Mouse (Mus musculus) forebrain, embryonic 16.5 days (tissue): ENCODE results near the gene Nfam1. TPM values are rescaled to one million over a fixed set of nuclear protein-coding genes. Genes with fewer than 3 reads are reported as not detected.

ENCODE experiments used
- ATAC-seq: fragments of 200-750 bp; cut with Nextera tagmentation; 2 replicates; pipeline ENCODE4 v1.8.0; 2017; ENCODE audit warnings: mild to moderate bottlenecking, moderate library complexity
- H3K27ac ChIP-seq: fragments of 300-500 bp; sonication (generic); 2 replicates; pipeline ENCODE4 v1.5.1; 2014; ENCODE audit warnings: low read length, control low read depth
- H3K27me3 ChIP-seq: fragments of 300-500 bp; sonication (generic); replicated peaks from 2 replicates; pipeline ENCODE4 v1.6.1; 2014; ENCODE audit warnings: low read length; ENCODE audit not compliant: control insufficient read depth, insufficient read depth
- H3K36me3 ChIP-seq: fragments of 300-500 bp; sonication (generic); 2 replicates; pipeline ENCODE4 v1.6.1; 2014; ENCODE audit not compliant: control insufficient read depth, insufficient read depth
- H3K4me1 ChIP-seq: fragments of 300-500 bp; sonication (generic); replicated peaks from 2 replicates; pipeline ENCODE4 v1.6.1; 2014; ENCODE audit warnings: low read length; ENCODE audit not compliant: control insufficient read depth, insufficient read depth
- H3K4me2 ChIP-seq: fragments of 300-500 bp; sonication (generic); 2 replicates; pipeline ENCODE4 v1.6.1; 2014; ENCODE audit warnings: mild to moderate bottlenecking, low read length, control low read depth
- H3K4me3 ChIP-seq: fragments of 300-500 bp; sonication (generic); replicated peaks from 2 replicates; pipeline ENCODE4 v1.5.1; 2014; ENCODE audit warnings: mild to moderate bottlenecking, low read length, control low read depth
- H3K9ac ChIP-seq: fragments of 300-500 bp; sonication (generic); replicated peaks from 2 replicates; pipeline ENCODE4 v1.6.1; 2014; ENCODE audit warnings: low read depth, low read length, control low read depth
- H3K9me3 ChIP-seq: fragments of 300-500 bp; sonication (generic); 2 replicates; pipeline ENCODE4 v1.6.1; 2016; ENCODE audit warnings: low read length; ENCODE audit not compliant: control insufficient read depth
- WGBS: fragments of 180-500 bp; shearing (Covaris S2); extraction: QIAGEN DNeasy Blood & Tissue Kit; methylation state at CpG from one replicate; pipeline ENCODE4 v1.1.7; 2014; 5-methylcytosine and 5-hydroxymethylcytosine counted together
- microRNA-seq: library from miRNA; unstranded; fragments of <30 nt; microRNA quantifications from one replicate; pipeline ENCODE4, GENCODE M21; 2017
- polyA plus RNA-seq: library from polyadenylated mRNA; unstranded; fragments of >200 nt; fragmentation: Nextera tagmentation; extraction: Ambion mirVana; gene quantifications from 2 replicates; pipeline ENCODE4 v1.2.1, GENCODE M21; 2015

The Nfam1 gene
- polyA plus RNA-seq, 1 experiment from 2014 or later, result 1.5 TPM

- H3K9me3 ChIP-seq, result no peaks in the 10 kb centered on the region
- ATAC-seq, result no peak
- peaks cover 47% of the 10 kb centered on the region for H3K4me1 ChIP-seq
- 85% methylated on average over 9 of the region's 9 CpGs for WGBS
- H3K27ac ChIP-seq, result no peak overlapping the region
- H3K4me2 ChIP-seq, result no peak overlapping the region
- H3K4me3 ChIP-seq, result no peak overlapping the region
- H3K27me3 ChIP-seq, result no peaks in the 10 kb centered on the region
- H3K9ac ChIP-seq, result no peak overlapping the region
- no peaks in the 10 kb centered on the region for H3K36me3 ChIP-seq
Observed at GRCm38 (mm10) chr15:82944479-82945195, 88.5 kb downstream of the Nfam1 start.

Small RNA genes within 50 kb of the gene (microRNA-seq; reads per million reads assigned to microRNA genes)
- 40.7 reads per million, percentile 41 among the genes with 10 or more reads in this experiment for gene Mir3080

Other genes with a start within 250 kb of the Nfam1 start
- gene Cyp2d26, start 239.0 kb downstream of the Nfam1 start, polyA plus RNA-seq, result 0.14 TPM in 1 of 2 replicates, not detected in the other
- 18.3 and 18.6 TPM in 2 replicates for gene Tcf20, start 45.4 kb downstream of the Nfam1 start, polyA plus RNA-seq
- 24.6 and 30.2 TPM in 2 replicates for gene Serhl, start 56.2 kb upstream of the Nfam1 start, polyA plus RNA-seq
- 85.1 and 90.8 TPM in 2 replicates for gene Rrp7a, start 89.5 kb upstream of the Nfam1 start, polyA plus RNA-seq
- gene Poldip3, start 116.1 kb upstream of the Nfam1 start, polyA plus RNA-seq, result 154 and 160 TPM in 2 replicates
- 92.1 and 112 TPM in 2 replicates for gene Cyb5r3, start 139.3 kb upstream of the Nfam1 start, polyA plus RNA-seq
- 2.4 and 2.8 TPM in 2 replicates for gene A4galt, start 218.5 kb upstream of the Nfam1 start, polyA plus RNA-seq